Mouse (Mus musculus) myocyte (in vitro differentiated cells): Measurements from ENCODE around the gene Tnfrsf1a. TPM values are rescaled to one million over a fixed set of nuclear protein-coding genes. Genes with fewer than 3 reads are reported as not detected.

Experiments
- H3K27me3 ChIP-seq: one replicate; pipeline ENCODE4 v1.6.1; 2011; ENCODE audit not compliant: control insufficient read depth, insufficient read depth, insufficient read length
- H3K36me3 ChIP-seq: one replicate; pipeline ENCODE4 v1.6.1; 2011; ENCODE audit not compliant: control insufficient read depth, insufficient read depth
- H3K4me2 ChIP-seq: one replicate; pipeline ENCODE4 v1.6.1; 2011; ENCODE audit warnings: low read depth, control low read depth
- H3K4me3 ChIP-seq: one replicate; pipeline ENCODE4 v1.5.1; 2011; ENCODE audit warnings: mild to moderate bottlenecking, control low read depth, moderate library complexity
- H3K79me2 ChIP-seq: one replicate; pipeline ENCODE4 v1.6.1; 2011; ENCODE audit not compliant: control insufficient read depth, insufficient read depth
- H3ac ChIP-seq: one replicate; pipeline ENCODE4 v1.6.1; 2011; ENCODE audit not compliant: control insufficient read depth, insufficient read length
- CEBPB ChIP-seq: IDR thresholded peaks from 2 replicates; pipeline ENCODE4 v1.6.1; 2011; ENCODE audit warnings: mild to moderate bottlenecking, moderate library complexity; ENCODE audit not compliant: poor library complexity, insufficient read depth, severe bottlenecking
- E2F4 ChIP-seq: IDR thresholded peaks from one replicate; pipeline ENCODE4 v1.6.1; 2011; ENCODE audit warnings: mild to moderate bottlenecking, control low read depth, moderate library complexity; ENCODE audit not compliant: insufficient read depth
- MAX ChIP-seq: IDR thresholded peaks from one replicate; pipeline ENCODE4 v1.6.1; 2011; ENCODE audit warnings: low read depth, mild to moderate bottlenecking, control low read depth
- MYOD1 ChIP-seq, 3 experiments: IDR thresholded peaks; one replicate each; pipeline ENCODE4 v1.6.1; 2011; ENCODE audit warnings: control low read depth in 2 of 3, low read depth in 2 of 3, mild to moderate bottlenecking in 2 of 3, moderate library complexity in 1 of 3; ENCODE audit not compliant: insufficient read length in 2 of 3, control insufficient read depth in 1 of 3
- MYOG ChIP-seq, 3 experiments: IDR thresholded peaks; one replicate each; pipeline ENCODE4 v1.6.1; 2011; ENCODE audit warnings: control low read depth in 2 of 3, low read depth in 2 of 3, mild to moderate bottlenecking in 2 of 3; ENCODE audit not compliant: insufficient read length in 2 of 3, control insufficient read depth in 1 of 3, insufficient read depth in 1 of 3
- POLR2A ChIP-seq: IDR thresholded peaks from one replicate; pipeline ENCODE4 v1.6.1; 2011; ENCODE audit warnings: low read depth, mild to moderate bottlenecking, control low read depth, moderate library complexity; ENCODE audit not compliant: insufficient read length
- POLR2AphosphoS2 ChIP-seq: IDR thresholded peaks from one replicate; pipeline ENCODE4 v1.6.1; 2011; ENCODE audit warnings: low read depth, control low read depth; ENCODE audit not compliant: insufficient read length
- REST ChIP-seq: IDR thresholded peaks from one replicate; pipeline ENCODE4 v1.6.1; 2011; ENCODE audit warnings: mild to moderate bottlenecking, control low read depth, moderate library complexity; ENCODE audit not compliant: insufficient read depth, insufficient read length
- SRF ChIP-seq: IDR thresholded peaks from one replicate; pipeline ENCODE4 v1.6.1; 2011; ENCODE audit warnings: low read depth; ENCODE audit not compliant: control insufficient read depth, insufficient read length
- TCF12 ChIP-seq: IDR thresholded peaks from one replicate; pipeline ENCODE4 v1.6.1; 2011; ENCODE audit warnings: mild to moderate bottlenecking, control low read depth; ENCODE audit not compliant: poor library complexity, insufficient read depth, severe bottlenecking
- TCF3 ChIP-seq: IDR thresholded peaks from one replicate; pipeline ENCODE4 v1.6.1; 2011; ENCODE audit warnings: low read depth, control low read depth; ENCODE audit not compliant: insufficient read length
- USF1 ChIP-seq: IDR thresholded peaks from one replicate; pipeline ENCODE4 v1.6.1; 2011; ENCODE audit warnings: low read depth, mild to moderate bottlenecking, control low read depth, moderate library complexity
- polyA plus RNA-seq: library from polyadenylated mRNA; unstranded; fragments of >200 nt; fragmentation: generic; extraction: Trizol; gene quantifications from one replicate; pipeline ENCODE4 v1.2.1, GENCODE M21; 2012; ENCODE audit warnings: missing spikeins

The Tnfrsf1a gene
- polyA plus RNA-seq, 1 experiment = 84.5 TPM

DNA sequence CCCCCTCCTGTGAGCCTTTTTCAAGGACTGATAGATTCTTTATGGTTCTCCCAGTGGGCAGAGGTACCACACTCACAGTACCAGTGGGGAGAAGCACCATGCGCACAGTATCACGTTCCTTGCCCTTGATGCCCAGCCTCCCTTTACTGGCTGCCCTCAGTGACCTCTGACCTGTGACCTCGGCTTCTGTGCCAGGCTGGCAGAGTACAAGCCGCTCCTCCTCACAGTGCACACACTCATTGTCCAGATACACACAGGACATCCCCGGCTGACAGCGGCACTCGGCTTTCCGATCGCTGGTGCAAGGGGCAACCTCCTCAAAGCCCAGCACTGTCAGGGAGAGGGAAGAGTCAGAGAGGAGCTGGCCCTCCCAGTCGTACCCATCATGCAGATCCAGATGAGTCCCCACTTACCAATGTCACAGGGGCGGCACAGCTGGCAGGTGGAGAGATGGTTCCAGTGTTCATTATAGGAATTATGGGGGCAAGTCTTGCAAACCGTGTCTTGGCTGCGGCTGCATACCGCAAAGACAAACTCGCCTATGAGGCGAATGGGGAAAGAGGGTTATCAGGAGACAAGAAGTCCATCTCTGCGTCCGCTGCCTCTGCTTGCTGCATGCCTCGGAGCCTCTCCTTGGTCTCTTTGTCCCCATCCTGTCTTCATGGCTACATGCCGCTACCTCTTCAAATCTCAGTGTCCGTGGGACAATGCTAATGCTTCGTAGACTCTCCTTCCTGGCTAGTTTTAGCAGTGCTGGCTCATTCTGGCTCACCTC, 36.4 kb upstream of the Tnfrsf1a start:
- peak overlapping the region; percentile 73 for H3ac ChIP-seq
- H3K27me3 ChIP-seq = no peaks in the 10 kb centered on the region
- H3K79me2 ChIP-seq = peaks cover 11% of the 10 kb centered on the region
- H3K4me2 ChIP-seq = peak overlapping the region; percentile 80
- H3K4me3 ChIP-seq = peak overlapping the region; percentile 79
- TF ChIP-seq REST (no peak), MYOG (IDR thresholded peaks at IDR 0.05; ENCODE audit: control insufficient read depth in 1 of 3, insufficient read depth in 1 of 3, insufficient read length in 2 of 3, low read depth in 2 of 3) (no peak), TCF12 (no peak), POLR2AphosphoS2 (no peak), USF1 (no peak), MAX (no peak), TCF3 (no peak), CEBPB (no peak), SRF (no peak), POLR2A (no peak), E2F4 (no peak), MYOD1 (IDR thresholded peaks at IDR 0.05; ENCODE audit: control insufficient read depth in 1 of 3, insufficient read length in 2 of 3, low read depth in 2 of 3) (no peak)
- peaks cover 15% of the 10 kb centered on the region for H3K36me3 ChIP-seq

DNA sequence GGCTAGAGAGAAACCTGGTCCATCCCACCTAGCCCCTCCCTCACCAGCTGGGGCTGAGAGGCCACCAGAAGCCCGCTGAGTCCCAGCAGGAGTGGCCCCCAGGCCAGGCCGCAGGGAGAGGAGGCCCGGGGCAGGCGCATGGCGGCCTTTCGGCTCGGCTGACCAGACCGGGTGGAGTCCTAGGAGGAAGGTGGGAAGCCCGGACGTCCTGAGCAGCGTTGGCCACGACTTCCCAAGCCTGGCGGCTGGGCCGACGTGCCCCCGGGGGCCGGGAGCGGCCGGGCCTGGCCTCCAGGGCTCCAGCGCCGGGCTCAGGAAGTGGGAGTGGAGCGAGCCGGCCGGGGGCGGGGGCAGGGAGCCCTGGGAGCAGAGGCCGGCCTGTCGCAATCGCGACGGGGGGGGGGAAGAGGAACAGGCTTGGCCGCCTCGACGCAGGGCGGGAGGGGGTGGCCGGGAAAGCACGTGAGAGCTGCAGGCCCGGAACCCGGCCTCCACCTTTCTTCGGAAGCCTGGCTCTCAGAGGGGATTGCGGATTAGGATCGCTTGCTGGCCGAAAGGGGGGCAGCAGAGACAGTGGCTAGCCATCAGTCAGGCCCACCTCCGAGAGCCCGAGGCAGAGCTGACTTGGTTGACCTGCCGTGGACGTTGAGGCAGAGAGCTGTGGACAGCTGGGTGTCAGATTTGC, 35.5 kb upstream of the Tnfrsf1a start, which contains the start of gene Ltbr:
Gene Ltbr (minus strand): TSS at position 340 of the 685 bp plus-strand sequence.
- peak within 1 kb of the TSS; percentile 79 for H3K4me3 ChIP-seq
- H3K4me2 ChIP-seq = peak within 1 kb of the TSS; percentile 80
- peak within 1 kb of the TSS; percentile 73 for H3ac ChIP-seq
- H3K27me3 ChIP-seq = no peaks in the 10 kb centered on the region
- peaks cover 15% of the 10 kb centered on the region for H3K36me3 ChIP-seq
- peak in 1 of 3 experiments; percentile 50 for TF ChIP-seq MYOG (IDR thresholded peaks at IDR 0.05; ENCODE audit: control insufficient read depth in 1 of 3, insufficient read depth in 1 of 3, insufficient read length in 2 of 3, low read depth in 2 of 3)
- TF ChIP-seq E2F4 = no peak
- TF ChIP-seq TCF12 = no peak
- no peak for TF ChIP-seq TCF3
- no peak for TF ChIP-seq USF1
- TF ChIP-seq MAX = no peak
- TF ChIP-seq REST = no peak
- TF ChIP-seq CEBPB = peak; percentile 67; the same call in 1 of the 2 replicates
- TF ChIP-seq POLR2AphosphoS2 = peak; percentile 53
- no peak for TF ChIP-seq SRF
- TF ChIP-seq MYOD1 (IDR thresholded peaks at IDR 0.05; ENCODE audit: control insufficient read depth in 1 of 3, insufficient read length in 2 of 3, low read depth in 2 of 3) = peak in 1 of 3 experiments; percentile 15
- peak; percentile 51 for TF ChIP-seq POLR2A
- H3K79me2 ChIP-seq = peaks cover 11% of the 10 kb centered on the region

DNA sequence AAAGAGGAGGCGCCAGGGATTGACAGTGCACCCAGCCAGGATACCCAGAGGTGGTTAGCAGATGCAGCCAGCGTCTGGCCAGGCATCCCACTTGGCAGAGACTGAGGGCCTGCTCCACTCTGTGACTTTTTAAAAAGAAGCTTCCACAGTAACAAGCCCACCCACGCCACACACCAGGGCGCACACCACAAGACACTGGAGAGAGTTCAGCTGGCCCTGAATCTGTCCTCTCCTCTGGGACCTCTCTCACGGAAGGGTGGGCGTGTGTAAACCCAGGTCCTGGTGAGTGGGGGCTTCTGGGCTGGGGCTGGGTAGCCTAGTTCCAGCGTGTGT, 35.0 kb upstream of the Tnfrsf1a start:
- H3K4me2 ChIP-seq = peak overlapping the region; percentile 80
- peaks cover 11% of the 10 kb centered on the region for H3K79me2 ChIP-seq
- TF ChIP-seq CEBPB (no peak), MYOD1 (IDR thresholded peaks at IDR 0.05; ENCODE audit: control insufficient read depth in 1 of 3, insufficient read length in 2 of 3, low read depth in 2 of 3) (peak in 1 of 3 experiments; percentile 30)
- H3K36me3 ChIP-seq = peaks cover 15% of the 10 kb centered on the region
- H3K27me3 ChIP-seq = no peaks in the 10 kb centered on the region
- peak overlapping the region; percentile 73 for H3ac ChIP-seq
- peak overlapping the region; percentile 79 for H3K4me3 ChIP-seq

DNA sequence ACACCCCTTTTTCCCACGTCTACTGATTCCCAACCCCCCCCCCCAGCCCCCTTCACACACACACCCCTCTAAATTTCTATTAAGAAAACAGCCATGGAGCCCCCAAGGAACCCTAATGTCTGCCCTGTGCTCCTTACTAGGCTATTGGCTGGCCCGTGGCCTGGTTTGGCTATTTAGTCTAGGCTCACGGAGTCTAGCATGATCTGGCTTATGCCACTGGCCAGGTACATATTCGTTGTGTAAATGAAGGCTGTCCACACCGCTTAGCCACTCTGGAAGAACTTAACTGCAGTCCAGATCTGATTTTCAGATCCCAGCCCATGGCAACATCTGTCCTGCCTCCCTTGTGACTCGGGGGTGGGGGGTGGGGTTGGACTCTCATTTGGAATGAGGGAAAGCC, 34.4 kb upstream of the Tnfrsf1a start:
- no peaks in the 10 kb centered on the region for H3K27me3 ChIP-seq
- H3K79me2 ChIP-seq = peaks cover 11% of the 10 kb centered on the region
- H3K36me3 ChIP-seq = peaks cover 15% of the 10 kb centered on the region
- peak overlapping the region; percentile 80 for H3K4me2 ChIP-seq
- no peak overlapping the region for H3ac ChIP-seq
- peak overlapping the region; percentile 79 for H3K4me3 ChIP-seq
- TF ChIP-seq USF1 (no peak), SRF (no peak), REST (no peak)

DNA sequence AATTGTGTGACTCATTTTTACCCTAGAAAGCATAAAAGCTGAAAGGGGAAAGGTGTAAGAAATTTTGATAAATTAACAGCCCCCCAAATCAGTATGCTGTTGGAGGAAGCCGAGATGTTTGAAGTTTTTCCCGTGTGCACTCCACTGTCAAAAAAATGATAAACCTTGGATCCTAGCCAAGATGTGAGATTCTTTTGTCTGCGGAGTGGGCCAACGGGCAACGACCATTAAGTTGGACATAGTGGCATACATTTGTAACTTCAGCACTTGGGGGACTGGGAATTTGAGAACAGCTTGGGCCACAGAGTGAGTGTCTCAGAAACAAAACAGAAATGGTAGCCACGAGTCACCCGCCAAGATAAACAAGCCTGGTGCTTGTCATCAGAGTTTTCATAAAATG, 32.1 kb upstream of the Tnfrsf1a start:
- no peaks in the 10 kb centered on the region for H3K27me3 ChIP-seq
- no peak for TF ChIP-seq E2F4
- no peak for TF ChIP-seq TCF3
- no peak for TF ChIP-seq MYOG (IDR thresholded peaks at IDR 0.05; ENCODE audit: control insufficient read depth in 1 of 3, insufficient read depth in 1 of 3, insufficient read length in 2 of 3, low read depth in 2 of 3)
- TF ChIP-seq TCF12 = no peak
- no peak for TF ChIP-seq POLR2A
- no peak for TF ChIP-seq POLR2AphosphoS2
- TF ChIP-seq CEBPB = no peak
- no peak for TF ChIP-seq SRF
- no peak for TF ChIP-seq MAX
- no peak for TF ChIP-seq USF1
- TF ChIP-seq MYOD1 (IDR thresholded peaks at IDR 0.05; ENCODE audit: control insufficient read depth in 1 of 3, insufficient read length in 2 of 3, low read depth in 2 of 3) = no peak
- no peak for TF ChIP-seq REST
- H3K36me3 ChIP-seq = peaks cover under 1% of the 10 kb centered on the region
- H3K4me3 ChIP-seq = no peak overlapping the region
- H3K4me2 ChIP-seq = no peak overlapping the region
- H3K79me2 ChIP-seq = peaks cover 11% of the 10 kb centered on the region
- H3ac ChIP-seq = no peak overlapping the region
